Mouse (Mus musculus) testis, adult 2 months (tissue): ENCODE measurements around the gene Plch1.

ENCODE experiments used
- CTCF ChIP-seq: fragments of 200-500 bp; IDR thresholded peaks from 2 replicates; pipeline ENCODE4 v1.5.1; 2012; ENCODE audit warnings: low read depth, mild to moderate bottlenecking, inconsistent platforms, low read length, moderate library complexity; ENCODE audit not compliant: control insufficient read depth, insufficient read depth, insufficient replicate concordance
- POLR2A ChIP-seq: fragments of 200-500 bp; IDR thresholded peaks from 2 replicates; pipeline ENCODE4 v1.6.1; 2012; ENCODE audit warnings: low read depth, mild to moderate bottlenecking, inconsistent platforms, low read length, moderate library complexity; ENCODE audit not compliant: control insufficient read depth

DNA sequence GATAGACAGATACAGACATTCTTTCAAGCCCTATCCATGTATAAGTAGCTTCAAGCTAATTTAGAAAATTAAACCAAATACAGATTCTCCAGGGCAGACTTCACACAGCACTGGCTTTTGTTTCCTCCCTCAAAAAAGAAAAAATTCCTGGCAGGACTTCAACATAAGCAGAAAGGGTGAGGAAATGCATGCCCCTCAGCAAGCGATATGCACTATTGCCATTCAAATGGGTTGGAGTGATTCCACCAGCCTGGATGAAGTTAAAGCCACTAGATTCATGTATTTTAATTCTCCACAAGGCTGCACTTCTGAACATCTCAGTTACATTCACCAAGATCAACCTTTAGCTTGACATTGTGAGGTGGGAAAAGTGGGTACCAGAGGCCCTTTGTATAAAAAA, 138.5 kb downstream of the Plch1 start:
- TF ChIP-seq POLR2A (no peak), CTCF (no peak)
